Mouse (Mus musculus): ENCODE results near the gene Ppara. TPM values are rescaled to one million over a fixed set of nuclear protein-coding genes. Genes with fewer than 3 reads are reported as not detected.
A peak's percentile ranks its signal among the peaks of the same experiment; 100 is the strongest.

Ppara gene
- total RNA-seq, 2 experiments from 2014 or later = 44.7 to 58.8 TPM

DNA sequence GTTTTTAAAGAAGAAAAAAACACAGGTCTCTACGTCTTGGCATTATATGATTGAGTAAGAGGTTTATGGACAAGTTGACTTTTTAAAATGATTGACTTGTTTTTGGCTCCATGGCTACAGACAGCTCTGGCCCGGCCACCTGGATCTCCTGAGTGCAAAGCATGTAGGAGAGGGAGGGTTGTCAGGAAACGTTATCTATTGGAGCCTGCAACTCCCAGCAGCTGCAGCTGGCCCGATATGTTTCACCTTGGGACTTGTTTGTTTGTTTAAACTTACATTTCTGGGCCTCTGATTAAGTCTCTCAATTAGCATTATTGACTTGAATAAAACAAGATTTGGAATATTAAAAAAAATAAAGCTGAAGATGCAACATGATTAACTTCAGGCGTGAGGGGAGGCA lies 91.9 kb downstream of the Ppara start:
- no peak for DNase-seq (ENCODE audit: low spot score)
- intact Hi-C loops (cut with DNase I) = no loop called here

DNA sequence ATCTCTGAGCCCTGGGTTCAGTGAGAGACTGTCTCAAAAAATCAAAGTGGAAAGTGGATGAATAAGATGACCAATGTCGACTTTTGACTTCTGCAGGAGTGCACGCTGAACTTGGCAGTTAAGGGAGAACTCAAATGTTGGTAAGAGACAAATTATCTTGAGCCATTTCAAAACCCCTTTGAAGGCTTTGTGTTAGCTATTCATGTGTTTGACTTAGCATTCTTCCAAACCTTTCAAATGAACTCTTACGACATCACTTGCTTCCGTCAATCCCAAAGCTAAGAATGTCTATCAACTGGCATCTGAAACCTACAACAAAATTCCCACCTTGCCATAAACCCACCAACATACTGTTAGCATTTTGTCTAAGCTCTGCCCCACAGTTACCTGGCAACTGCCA lies 93.3 kb downstream of the Ppara start:
- intact Hi-C loops (cut with DNase I) = no loop called here

DNA sequence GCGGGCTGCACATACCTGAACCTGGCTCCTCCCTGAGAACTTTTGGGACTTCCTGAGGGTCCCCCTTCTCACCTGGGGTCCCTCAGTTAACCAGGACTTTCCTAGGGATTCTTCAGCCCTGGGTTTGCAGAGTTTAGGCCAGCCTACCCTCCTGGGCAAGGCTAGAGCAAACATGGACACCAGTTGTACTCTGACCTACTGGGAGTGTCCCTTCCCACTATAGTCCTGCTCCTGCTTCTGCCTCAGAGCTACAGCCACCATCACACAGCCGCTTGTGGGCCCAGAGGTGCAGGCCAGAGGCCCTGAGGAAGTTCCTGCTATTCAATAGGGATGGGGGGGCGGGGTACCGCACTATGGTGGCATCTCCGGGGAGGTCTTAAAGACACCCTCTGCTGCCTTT lies 94.7 kb downstream of the Ppara start:
- intact Hi-C loops (cut with DNase I) = no loop called here
- DNase-seq (ENCODE audit: low spot score) = no peak

More for the DNA sequence above, 93.3 kb downstream of the Ppara start:
- no peak for DNase-seq (ENCODE audit: low spot score)

DNA sequence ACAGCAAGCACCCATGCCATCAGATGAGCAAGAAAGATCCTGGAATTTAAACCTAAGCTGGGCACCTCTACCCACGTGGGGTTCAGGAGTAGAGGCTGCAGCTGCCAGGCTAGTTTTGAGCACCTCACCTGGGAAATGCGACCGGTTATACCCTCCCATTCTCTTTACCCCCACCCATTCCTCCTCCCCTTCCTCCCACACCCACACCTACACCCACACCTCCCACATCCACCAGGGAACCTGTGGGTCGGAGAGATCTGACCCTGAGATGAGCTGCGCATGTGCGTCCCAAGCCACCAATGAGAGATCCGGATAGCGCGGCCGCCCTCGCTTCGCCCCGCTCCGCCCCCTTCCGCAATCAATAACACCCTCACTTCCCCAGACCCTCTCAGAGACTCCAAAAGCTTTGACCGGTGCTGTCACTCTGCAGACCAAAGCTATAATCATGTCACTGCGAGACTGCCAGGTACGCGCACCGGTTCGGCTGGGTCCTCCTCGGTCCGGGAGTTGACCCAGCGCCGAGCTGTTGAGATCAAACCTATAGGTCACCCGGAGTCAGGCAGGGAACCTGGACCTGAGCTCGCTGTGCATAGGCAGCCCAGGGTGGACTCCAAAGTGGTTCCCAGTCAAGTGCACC lies 97.3 kb downstream of the Ppara start, which contains the start of gene Ttc38:
Gene Ttc38 (plus strand): TSS at position 353 of the 637 bp plus-strand sequence.
- DNase-seq (ENCODE audit: low spot score) = peak; percentile 75
- intact Hi-C loops (cut with DNase I) = no loop called here

DNA sequence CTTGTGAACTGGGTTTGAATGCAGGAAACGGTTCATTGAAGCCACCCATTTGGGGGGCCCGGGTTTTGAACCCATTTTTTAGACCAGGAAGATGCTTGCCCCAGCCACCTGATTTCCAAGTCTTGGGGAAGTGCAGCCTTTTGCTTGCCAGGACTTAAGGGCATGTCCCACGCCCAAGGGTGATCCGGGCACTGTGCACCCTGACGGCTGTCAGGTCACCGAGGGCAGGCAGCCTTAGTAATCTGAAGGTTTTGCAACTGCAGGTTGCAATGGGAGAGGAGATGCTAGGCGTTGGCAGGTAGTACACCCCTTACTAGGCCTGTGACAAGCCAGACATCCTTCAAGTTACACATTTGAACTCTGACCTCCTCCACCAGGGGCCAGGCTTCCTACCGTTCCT lies 97.8 kb downstream of the Ppara start:
- intact Hi-C loops (cut with DNase I) = no loop called here
- DNase-seq (ENCODE audit: low spot score) = no peak

DNA sequence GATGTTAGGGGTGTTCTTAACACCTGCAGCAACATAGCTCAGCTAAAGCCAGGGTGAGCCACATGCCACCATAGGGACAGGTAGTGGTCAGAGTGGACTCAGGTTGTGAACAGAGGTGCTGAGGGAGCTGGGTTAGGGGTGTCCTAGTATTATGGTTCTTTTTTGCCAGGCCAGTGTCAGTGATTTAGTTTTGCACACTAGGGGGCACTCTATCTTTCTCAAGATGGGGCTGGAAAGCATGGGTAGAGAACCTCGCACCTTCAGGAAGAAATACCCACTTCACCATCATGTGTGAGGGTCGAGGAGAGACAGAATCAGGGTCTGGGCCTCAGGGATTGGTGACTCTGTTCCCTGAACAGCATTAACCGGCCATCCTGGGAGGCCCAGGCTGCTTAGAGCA lies 100.6 kb downstream of the Ppara start:
- no peak for DNase-seq (ENCODE audit: low spot score)
- intact Hi-C loops (cut with DNase I) = loop anchor here (2.0 kb wide), 1 partner anchor 23 kb away; the partner anchor contains the start of gene Gtse1

DNA sequence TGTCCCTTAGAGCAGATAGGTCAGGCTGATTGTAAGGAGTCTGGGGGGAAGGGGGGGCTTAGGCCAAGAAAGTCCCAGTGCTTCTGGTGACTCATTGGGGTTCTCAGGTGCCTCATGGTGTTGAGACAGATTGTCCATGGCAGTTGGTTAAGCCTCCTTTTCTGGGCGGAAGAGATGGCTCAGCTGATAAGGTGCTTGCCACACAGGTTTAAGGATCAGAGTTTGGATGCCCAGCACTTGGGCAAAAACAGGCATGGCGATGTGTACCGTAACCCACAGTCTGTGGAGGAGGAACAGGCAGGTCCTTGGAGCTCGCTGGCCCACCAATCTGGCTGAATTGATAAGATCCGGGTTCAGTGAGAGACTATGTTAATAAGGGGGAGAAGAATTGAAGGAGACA lies 102.1 kb downstream of the Ppara start:
- intact Hi-C loops (cut with DNase I) = no loop called here
- DNase-seq (ENCODE audit: low spot score) = no peak

DNA sequence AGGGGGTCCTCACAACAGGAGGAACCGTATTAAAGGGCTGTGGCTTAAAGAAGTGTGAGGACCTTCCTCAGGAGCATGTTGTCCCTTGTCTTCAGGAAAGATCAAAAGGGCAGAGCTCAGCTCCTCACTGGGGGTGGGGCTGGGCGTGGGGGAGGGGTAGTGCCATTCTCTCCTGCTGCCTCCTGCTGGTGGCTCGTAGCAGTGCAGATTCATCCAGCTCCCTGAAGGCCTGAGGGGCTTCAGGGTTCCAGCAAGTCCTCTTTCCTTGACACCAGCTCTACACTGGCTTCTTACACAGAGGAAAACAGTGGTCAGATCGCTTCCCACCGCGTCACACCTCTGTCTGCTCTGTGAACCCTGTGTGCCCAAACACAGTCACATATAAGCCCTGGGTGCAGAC lies 106.2 kb downstream of the Ppara start:
- DNase-seq (ENCODE audit: low spot score) = no peak
- intact Hi-C loops (cut with DNase I) = no loop called here

DNA sequence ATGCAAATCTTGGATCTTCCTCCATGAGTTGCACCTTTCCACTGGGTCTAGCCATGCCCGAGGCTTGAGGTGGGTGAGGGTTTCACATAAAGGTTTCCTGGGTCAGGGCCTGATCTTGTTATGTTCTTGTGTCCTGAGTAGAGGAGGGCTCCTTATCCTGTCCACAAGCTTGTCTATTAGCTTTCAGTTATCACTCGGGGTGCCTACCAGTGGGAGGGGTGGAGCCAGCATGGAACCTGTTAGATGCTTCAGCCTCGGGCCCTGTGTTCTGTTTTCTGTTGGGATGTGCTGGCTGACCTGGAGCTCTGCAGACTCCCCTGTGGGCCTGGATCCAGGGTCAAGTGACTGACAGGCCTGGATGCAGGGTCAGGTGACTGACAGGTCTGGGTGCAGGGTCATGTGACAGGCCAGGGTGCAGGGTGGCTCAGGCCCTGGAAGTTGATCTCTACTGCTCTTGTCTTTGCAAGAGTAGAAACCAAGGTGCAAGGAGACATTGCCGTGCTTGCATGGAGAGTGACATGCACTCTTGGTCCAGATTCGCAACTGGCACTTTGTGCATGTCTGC lies 107.1 kb downstream of the Ppara start:
- no peak for DNase-seq (ENCODE audit: low spot score)
- intact Hi-C loops (cut with DNase I) = no loop called here

DNA sequence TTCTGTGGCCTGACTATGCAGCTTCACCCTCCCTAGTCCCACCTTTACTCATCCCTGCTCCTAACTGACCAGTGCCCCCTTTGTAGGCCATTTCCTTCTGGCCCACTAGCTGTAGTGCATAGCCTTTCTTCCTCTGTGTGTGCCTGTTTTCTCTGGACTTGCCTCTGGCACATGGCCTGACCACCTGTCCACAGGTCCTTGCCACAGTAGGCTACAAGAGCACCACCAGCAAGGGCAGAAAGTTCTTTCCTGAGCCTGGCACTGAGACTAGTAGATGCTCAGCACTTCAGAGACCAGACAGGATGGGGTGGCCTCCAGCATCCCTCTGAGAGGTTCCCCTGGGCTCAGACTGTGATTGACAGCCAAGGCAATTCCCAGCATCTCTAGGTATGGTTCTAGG lies 110.3 kb downstream of the Ppara start:
- no peak for DNase-seq (ENCODE audit: low spot score)
- intact Hi-C loops (cut with DNase I) = no loop called here

DNA sequence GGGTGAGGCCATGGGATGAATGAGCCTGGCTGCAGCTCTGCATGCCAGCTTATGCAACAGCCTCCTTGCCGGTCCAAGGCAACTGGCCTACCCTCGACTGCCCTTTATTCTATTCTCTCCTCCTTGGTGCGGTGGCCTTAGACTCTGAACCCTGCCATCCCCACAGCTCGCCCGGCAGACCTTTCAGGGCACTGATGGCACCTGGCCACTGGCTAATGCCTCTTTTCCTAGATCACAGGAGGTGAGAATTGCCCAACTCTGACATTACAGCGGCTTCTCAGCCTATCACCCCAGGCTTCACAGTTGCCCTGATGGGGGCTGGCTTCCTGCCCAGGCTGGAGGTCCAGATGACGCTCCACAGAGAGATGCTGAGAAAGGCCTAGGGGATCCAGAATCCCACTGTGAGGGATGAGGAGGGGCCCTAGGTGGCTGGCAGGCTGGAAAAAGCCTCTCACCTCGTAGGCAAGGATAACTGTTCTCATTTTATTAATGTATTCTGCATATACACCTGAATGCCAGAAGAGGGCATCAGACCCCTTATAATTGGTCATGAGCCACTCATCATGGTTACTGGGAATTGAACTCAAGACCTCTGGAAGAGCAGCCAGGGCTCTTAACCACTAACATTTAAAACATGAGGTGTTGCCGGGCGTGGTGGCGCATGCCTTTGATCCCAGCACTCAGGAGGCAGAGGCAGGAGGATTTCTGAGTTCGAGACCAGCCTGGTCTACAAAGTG lies 117.0 kb downstream of the Ppara start:
- intact Hi-C loops (cut with DNase I) = no loop called here
- no peak for DNase-seq (ENCODE audit: low spot score)

Small RNA genes within 50 kb of the gene (microRNA-seq; reads per million reads assigned to microRNA genes)
- gene Mirlet7b = 89,232 reads per million, percentile 99 among the genes with 10 or more reads in this experiment
- gene Mirlet7c-2 = 2,345 reads per million, percentile 86 among the genes with 10 or more reads in this experiment

Other genes with a start within 250 kb of the Ppara start
- not detected for gene 7530416G11Rik, start 231.8 kb upstream of the Ppara start, total RNA-seq (2021)
- under 1 TPM; 0.13 to 0.17 TPM for gene Wnt7b, start 152.5 kb upstream of the Ppara start, total RNA-seq (2021)
- gene Cdpf1, start 76.7 kb downstream of the Ppara start, total RNA-seq (2021) = 10 to 100 TPM; 29.6 to 31.8 TPM
- 1 to 10 TPM; 2.6 to 2.7 TPM for gene Pkdrej, start 86.8 kb downstream of the Ppara start, total RNA-seq (2021)
- gene Ttc38, start 97.3 kb downstream of the Ppara start, total RNA-seq (2021) = 10 to 100 TPM; 14.8 to 16.5 TPM
- gene Gtse1, start 124.8 kb downstream of the Ppara start, total RNA-seq (2021) = under 1 TPM; 0.34 to 0.39 TPM
- 10 to 100 TPM; 16.4 to 20.7 TPM for gene Trmu, start 144.3 kb downstream of the Ppara start, total RNA-seq (2021)

Data from heart, postnatal 25 days (tissue).